Mouse (Mus musculus): Measurements from ENCODE around the gene March10. TPM values are rescaled to one million over a fixed set of nuclear protein-coding genes. Genes with fewer than 3 reads are reported as not detected.

The March10 gene
- polyA plus RNA-seq, 1 experiment from 2014 or later = 0.18 TPM

- Histone ChIP-seq H3K27me3 (ENCODE audit: control insufficient read depth, insufficient read depth, low read length) (no peaks in the 10 kb centered on the region), H3K4me1 (ENCODE audit: control insufficient read depth, insufficient read depth, low read length) (peaks cover 15% of the 10 kb centered on the region), H3K9me3 (replicated peaks; ENCODE audit: control insufficient read depth, low read length) (0 out of 2 replicates have a peak, but pooled peaks cover 2% of the 10 kb centered on the region), H3K4me2 (ENCODE audit: low read depth, low read length) (no peak overlapping the region), H3K4me3 (ENCODE audit: low read length) (no peak overlapping the region), H3K9ac (ENCODE audit: low read length) (no peak overlapping the region), H3K27ac (ENCODE audit: low read length) (no peak overlapping the region), H3K36me3 (ENCODE audit: control insufficient read depth, insufficient read depth) (no peaks in the 10 kb centered on the region)
- no peak for ATAC-seq (replicated peaks; ENCODE audit: extremely low read depth, insufficient read depth, low FRiP score)
- 96% methylated on average over 9 of the region's 9 CpGs for WGBS
These were observed 108.0 kb downstream of the March10 start for GRCm38 (mm10) chr11:105348495-105348982.

DNA sequence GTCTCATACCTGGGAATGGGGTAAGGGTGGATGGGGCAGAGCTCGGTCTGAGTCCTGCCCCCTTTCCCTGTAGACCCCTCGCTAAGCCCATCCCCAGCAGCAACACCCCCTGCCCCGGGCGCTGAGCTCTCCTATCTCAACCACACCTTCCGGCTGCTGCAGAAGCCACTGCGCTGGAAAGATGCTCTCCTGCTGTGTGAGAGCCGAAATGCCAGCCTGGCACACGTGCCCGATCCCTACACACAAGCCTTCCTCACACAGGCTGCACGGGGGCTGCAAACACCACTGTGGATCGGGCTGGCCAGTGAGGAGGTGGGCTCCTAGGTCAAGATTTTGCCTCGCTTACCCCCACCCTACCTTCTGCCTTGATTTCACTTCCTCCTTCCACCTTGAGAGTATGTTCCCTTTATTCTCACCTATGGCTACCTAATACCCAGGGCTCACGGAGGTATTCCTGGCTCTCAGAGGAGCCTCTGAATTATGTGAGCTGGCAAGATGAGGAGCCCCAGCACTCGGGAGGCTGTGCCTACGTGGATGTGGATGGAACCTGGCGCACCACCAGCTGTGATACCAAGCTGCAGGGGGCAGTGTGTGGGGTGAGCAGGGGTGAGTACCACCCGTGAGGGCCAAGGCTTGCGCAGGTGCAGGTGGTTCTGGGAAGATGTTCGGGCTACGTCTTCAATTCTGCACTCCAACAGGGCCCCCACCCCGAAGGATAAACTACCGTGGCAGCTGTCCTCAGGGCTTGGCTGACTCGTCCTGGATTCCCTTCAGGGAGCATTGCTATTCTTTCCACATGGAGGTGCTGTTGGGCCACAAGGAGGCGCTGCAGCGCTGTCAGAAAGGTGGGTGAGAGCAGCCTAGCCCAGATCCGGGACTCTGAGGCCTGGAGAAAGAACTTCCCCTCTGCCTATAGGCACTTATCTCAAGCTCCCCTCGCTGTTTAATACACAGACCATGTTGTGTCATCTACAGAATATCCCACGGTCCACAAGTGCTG is 109.1 kb downstream of the March10 start:
- Histone ChIP-seq H3K4me3 (ENCODE audit: low read length) (no peak overlapping the region), H3K27me3 (ENCODE audit: control insufficient read depth, insufficient read depth, low read length) (no peaks in the 10 kb centered on the region), H3K9ac (ENCODE audit: low read length) (no peak overlapping the region), H3K4me2 (ENCODE audit: low read depth, low read length) (no peak overlapping the region), H3K9me3 (replicated peaks; ENCODE audit: control insufficient read depth, low read length) (0 out of 2 replicates have a peak, but pooled peaks cover 2% of the 10 kb centered on the region), H3K27ac (ENCODE audit: low read length) (no peak overlapping the region), H3K36me3 (ENCODE audit: control insufficient read depth, insufficient read depth) (no peaks in the 10 kb centered on the region), H3K4me1 (ENCODE audit: control insufficient read depth, insufficient read depth, low read length) (peaks cover 4% of the 10 kb centered on the region)
- peak; percentile 73 for ATAC-seq (replicated peaks; ENCODE audit: extremely low read depth, insufficient read depth, low FRiP score)
- WGBS = 54% methylated on average over 28 of the region's 28 CpGs

GRCm38 (mm10) chr11:105345284-105345683 is 111.3 kb downstream of the March10 start:
- no peak overlapping the region for H3K9ac ChIP-seq (ENCODE audit: low read length)
- H3K36me3 ChIP-seq (ENCODE audit: control insufficient read depth, insufficient read depth) = no peaks in the 10 kb centered on the region
- H3K9me3 ChIP-seq (replicated peaks; ENCODE audit: control insufficient read depth, low read length) = 0 out of 2 replicates have a peak, but pooled peaks cover 2% of the 10 kb centered on the region
- H3K27me3 ChIP-seq (ENCODE audit: control insufficient read depth, insufficient read depth, low read length) = no peaks in the 10 kb centered on the region
- no peak overlapping the region for H3K27ac ChIP-seq (ENCODE audit: low read length)
- no peak overlapping the region for H3K4me3 ChIP-seq (ENCODE audit: low read length)
- no peak overlapping the region for H3K4me2 ChIP-seq (ENCODE audit: low read depth, low read length)
- 87% methylated on average over 2 of the region's 2 CpGs for WGBS
- H3K4me1 ChIP-seq (ENCODE audit: control insufficient read depth, insufficient read depth, low read length) = 0 out of 2 replicates have a peak, but pooled peaks cover 3% of the 10 kb centered on the region
- no peak for ATAC-seq (replicated peaks; ENCODE audit: extremely low read depth, insufficient read depth, low FRiP score)

- no peaks in the 10 kb centered on the region for H3K9me3 ChIP-seq (replicated peaks; ENCODE audit: control insufficient read depth, low read length)
- no peak overlapping the region for H3K9ac ChIP-seq (ENCODE audit: low read length)
- H3K4me3 ChIP-seq (ENCODE audit: low read length) = no peak overlapping the region
- no peaks in the 10 kb centered on the region for H3K36me3 ChIP-seq (ENCODE audit: control insufficient read depth, insufficient read depth)
- H3K4me2 ChIP-seq (ENCODE audit: low read depth, low read length) = no peak overlapping the region
- H3K27me3 ChIP-seq (ENCODE audit: control insufficient read depth, insufficient read depth, low read length) = no peaks in the 10 kb centered on the region
- no peak overlapping the region for H3K27ac ChIP-seq (ENCODE audit: low read length)
- WGBS = 55% methylated on average over 12 of the region's 12 CpGs
- no peak for ATAC-seq (replicated peaks; ENCODE audit: extremely low read depth, insufficient read depth, low FRiP score)
- H3K4me1 ChIP-seq (ENCODE audit: control insufficient read depth, insufficient read depth, low read length) = peaks cover 15% of the 10 kb centered on the region
These were observed 117.7 kb downstream of the March10 start for GRCm38 (mm10) chr11:105338596-105339390.

DNA sequence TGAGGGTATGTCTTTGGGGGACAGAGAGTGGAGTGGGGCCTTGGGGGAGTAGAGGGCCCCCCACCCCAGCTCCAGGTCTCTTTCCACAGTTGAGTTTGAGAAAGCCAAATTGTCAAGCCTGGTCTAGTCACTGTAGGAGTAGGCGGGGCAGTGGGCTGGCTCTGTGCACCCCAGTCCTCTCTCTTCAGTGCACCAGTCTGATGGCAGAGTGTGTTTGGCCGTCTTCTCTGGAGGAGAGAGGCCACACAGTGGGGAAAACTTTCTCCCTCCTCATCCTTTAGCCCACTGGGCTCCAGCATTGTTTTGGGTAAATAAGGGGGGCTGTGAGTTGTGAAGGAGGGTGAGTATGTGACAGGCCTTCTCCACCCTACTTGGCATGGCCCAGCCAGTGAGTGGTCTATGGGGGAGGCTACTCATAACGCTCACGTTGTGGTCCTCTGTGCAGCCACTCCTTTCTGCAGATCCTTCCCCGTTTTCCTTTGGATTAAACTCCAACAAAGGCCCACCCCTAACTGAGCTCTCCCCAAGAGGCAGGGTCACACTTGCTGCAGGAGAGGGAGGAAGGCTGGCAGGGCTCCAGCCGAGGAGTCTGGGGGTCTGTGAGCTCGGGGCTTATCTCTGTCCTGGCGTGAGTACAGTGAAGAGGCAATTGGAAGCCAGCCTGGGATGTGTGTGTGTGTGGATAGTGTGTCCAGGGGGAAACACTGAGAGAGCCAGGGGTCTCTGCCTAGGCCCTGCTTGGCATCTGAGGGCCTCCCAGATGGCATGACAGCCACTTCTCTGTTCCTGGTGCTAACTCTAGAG is 122.5 kb downstream of the March10 start:
- Histone ChIP-seq H3K36me3 (ENCODE audit: control insufficient read depth, insufficient read depth) (no peaks in the 10 kb centered on the region), H3K9ac (ENCODE audit: low read length) (no peak overlapping the region), H3K9me3 (replicated peaks; ENCODE audit: control insufficient read depth, low read length) (no peaks in the 10 kb centered on the region), H3K27ac (ENCODE audit: low read length) (peak overlapping the region; percentile 40; the same call in 1 of the 2 replicates), H3K4me2 (ENCODE audit: low read depth, low read length) (no peak overlapping the region), H3K27me3 (ENCODE audit: control insufficient read depth, insufficient read depth, low read length) (no peaks in the 10 kb centered on the region), H3K4me1 (ENCODE audit: control insufficient read depth, insufficient read depth, low read length) (peaks cover 32% of the 10 kb centered on the region), H3K4me3 (ENCODE audit: low read length) (no peak overlapping the region)
- WGBS = 31% methylated on average over 8 of the region's 8 CpGs
- peak; percentile 78 for ATAC-seq (replicated peaks; ENCODE audit: extremely low read depth, insufficient read depth, low FRiP score)

GRCm38 (mm10) chr11:105332468-105332867 is 124.1 kb downstream of the March10 start:
- H3K9ac ChIP-seq (ENCODE audit: low read length) = no peak overlapping the region
- no peaks in the 10 kb centered on the region for H3K36me3 ChIP-seq (ENCODE audit: control insufficient read depth, insufficient read depth)
- no peak overlapping the region for H3K27ac ChIP-seq (ENCODE audit: low read length)
- no peak overlapping the region for H3K4me2 ChIP-seq (ENCODE audit: low read depth, low read length)
- WGBS = 80% methylated on average over 8 of the region's 8 CpGs
- H3K9me3 ChIP-seq (replicated peaks; ENCODE audit: control insufficient read depth, low read length) = no peaks in the 10 kb centered on the region
- no peak for ATAC-seq (replicated peaks; ENCODE audit: extremely low read depth, insufficient read depth, low FRiP score)
- H3K4me1 ChIP-seq (ENCODE audit: control insufficient read depth, insufficient read depth, low read length) = peaks cover 25% of the 10 kb centered on the region
- no peaks in the 10 kb centered on the region for H3K27me3 ChIP-seq (ENCODE audit: control insufficient read depth, insufficient read depth, low read length)
- no peak overlapping the region for H3K4me3 ChIP-seq (ENCODE audit: low read length)

- peaks cover 25% of the 10 kb centered on the region for H3K4me1 ChIP-seq (ENCODE audit: control insufficient read depth, insufficient read depth, low read length)
- no peak overlapping the region for H3K4me2 ChIP-seq (ENCODE audit: low read depth, low read length)
- H3K9ac ChIP-seq (ENCODE audit: low read length) = no peak overlapping the region
- peak; percentile 39 for ATAC-seq (replicated peaks; ENCODE audit: extremely low read depth, insufficient read depth, low FRiP score)
- no peaks in the 10 kb centered on the region for H3K9me3 ChIP-seq (replicated peaks; ENCODE audit: control insufficient read depth, low read length)
- H3K4me3 ChIP-seq (ENCODE audit: low read length) = no peak overlapping the region
- WGBS = 23% methylated on average over 10 of the region's 10 CpGs
- no peaks in the 10 kb centered on the region for H3K36me3 ChIP-seq (ENCODE audit: control insufficient read depth, insufficient read depth)
- no peaks in the 10 kb centered on the region for H3K27me3 ChIP-seq (ENCODE audit: control insufficient read depth, insufficient read depth, low read length)
- no peak overlapping the region for H3K27ac ChIP-seq (ENCODE audit: low read length)
These were observed 124.8 kb downstream of the March10 start for GRCm38 (mm10) chr11:105331732-105332131.

GRCm38 (mm10) chr11:105331129-105331528 is 125.4 kb downstream of the March10 start:
- no peak overlapping the region for H3K27ac ChIP-seq (ENCODE audit: low read length)
- ATAC-seq (replicated peaks; ENCODE audit: extremely low read depth, insufficient read depth, low FRiP score) = no peak
- peaks cover 25% of the 10 kb centered on the region for H3K4me1 ChIP-seq (ENCODE audit: control insufficient read depth, insufficient read depth, low read length)
- no peaks in the 10 kb centered on the region for H3K9me3 ChIP-seq (replicated peaks; ENCODE audit: control insufficient read depth, low read length)
- no peak overlapping the region for H3K4me3 ChIP-seq (ENCODE audit: low read length)
- no peaks in the 10 kb centered on the region for H3K36me3 ChIP-seq (ENCODE audit: control insufficient read depth, insufficient read depth)
- WGBS = 83% methylated on average over 3 of the region's 3 CpGs
- H3K9ac ChIP-seq (ENCODE audit: low read length) = no peak overlapping the region
- no peaks in the 10 kb centered on the region for H3K27me3 ChIP-seq (ENCODE audit: control insufficient read depth, insufficient read depth, low read length)
- no peak overlapping the region for H3K4me2 ChIP-seq (ENCODE audit: low read depth, low read length)

Measured in heart, embryonic 16.5 days (tissue).